Mouse (Mus musculus) erythroblast, embryonic 14.5 days (primary cell): Measurements from ENCODE around the gene A030014E15Rik.

Source experiments
- GATA1 ChIP-seq: IDR thresholded peaks from 2 replicates; pipeline ENCODE4 v1.6.1; 2012; ENCODE audit warnings: low read length, inconsistent platforms, mixed read lengths
- TAL1 ChIP-seq: IDR thresholded peaks from 3 replicates; pipeline ENCODE4 v1.6.1; 2012; ENCODE audit warnings: low read length, inconsistent platforms, mixed read lengths

- TF ChIP-seq GATA1 (no peak), TAL1 (no peak)
Measured at GRCm38 (mm10) chr1:82938666-82939065, 13.9 kb downstream of the A030014E15Rik start.
